Mouse (Mus musculus): Measurements from ENCODE around the gene Prmt1.
A peak's percentile ranks its signal among the peaks of the same experiment; 100 is the strongest.

DNA sequence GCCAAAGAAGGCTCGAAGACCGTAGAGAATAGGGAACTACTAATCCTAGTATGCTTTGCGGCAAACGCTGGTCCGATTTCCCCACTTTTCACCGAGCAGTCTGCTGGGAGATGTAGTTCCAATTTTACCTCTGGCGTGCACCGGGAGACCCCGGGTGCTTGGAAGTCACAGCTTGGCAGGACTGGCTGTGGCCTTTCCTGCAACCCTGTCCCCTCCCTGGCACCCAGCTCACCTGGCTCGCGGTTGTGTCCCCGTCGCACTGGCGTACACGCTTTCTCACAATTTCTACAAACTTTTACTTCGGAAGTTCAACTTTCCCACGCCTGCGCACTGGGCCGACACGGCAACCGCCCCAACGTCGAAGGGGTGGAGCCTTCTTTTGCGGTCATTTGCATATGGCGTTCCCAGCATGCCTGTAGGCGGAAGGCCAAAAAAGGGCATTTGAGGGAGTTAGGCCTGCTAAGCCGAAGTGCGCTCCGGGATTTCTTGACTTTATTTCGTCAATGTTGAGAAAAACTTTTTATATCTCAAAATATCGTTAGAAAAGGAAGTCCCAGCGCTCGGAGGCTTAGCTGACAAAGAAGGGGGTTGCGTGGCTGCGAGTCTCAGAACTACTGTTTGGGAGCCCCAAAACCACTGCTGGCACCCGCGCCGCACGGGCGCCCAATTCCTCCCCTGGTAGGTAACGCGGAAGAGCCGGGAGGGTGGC is 11.0 kb upstream of the Prmt1 start, which contains the start of gene Irf3:
- TF ChIP-seq POLR2A (IDR thresholded peaks at IDR 0.05; ENCODE audit: insufficient read depth, low read depth, low read length) (peak; percentile 38; the same call in 1 of the 2 replicates), CTCF (IDR thresholded peaks at IDR 0.05; ENCODE audit: insufficient read depth, low read depth, low read length) (no peak)

All from olfactory bulb, adult 2 months (tissue).